Mouse (Mus musculus) midbrain, embryonic 11.5 days (tissue): ENCODE results near the gene Tbc1d16. TPM values are rescaled to one million over a fixed set of nuclear protein-coding genes. Genes with fewer than 3 reads are reported as not detected.

Experiments
- ATAC-seq: fragments of 200-750 bp; cut with Nextera tagmentation; 2 replicates; pipeline ENCODE4 v1.8.0; 2017; ENCODE audit warnings: moderate TSS enrichment, moderate library complexity; ENCODE audit not compliant: low FRiP score
- DNase-seq: peaks from one replicate; pipeline ENCODE4 v3.0.0; 2015; ENCODE audit warnings: low spot score; ENCODE audit errors: missing footprints
- H3K27ac ChIP-seq: fragments of 300-500 bp; sonication (generic); 2 replicates; pipeline ENCODE4 v1.5.1; 2014; ENCODE audit warnings: low read depth, low read length
- H3K27me3 ChIP-seq: fragments of 300-500 bp; sonication (generic); 2 replicates; pipeline ENCODE4 v1.6.1; 2014; ENCODE audit warnings: mild to moderate bottlenecking, low read length, moderate library complexity, mixed read lengths; ENCODE audit not compliant: control insufficient read depth, insufficient read depth
- H3K36me3 ChIP-seq: fragments of 300-500 bp; sonication (generic); 2 replicates; pipeline ENCODE4 v1.6.1; 2014; ENCODE audit warnings: mild to moderate bottlenecking, low read length, moderate library complexity, mixed read lengths; ENCODE audit not compliant: control insufficient read depth, insufficient read depth
- H3K4me1 ChIP-seq: fragments of 300-500 bp; sonication (generic); 2 replicates; pipeline ENCODE4 v1.6.1; 2014; ENCODE audit warnings: low read length; ENCODE audit not compliant: control insufficient read depth, insufficient read depth
- H3K4me2 ChIP-seq: fragments of 300-500 bp; sonication (generic); 2 replicates; pipeline ENCODE4 v1.6.1; 2014; ENCODE audit warnings: mild to moderate bottlenecking, moderate library complexity
- H3K4me3 ChIP-seq: fragments of 300-500 bp; sonication (generic); 2 replicates; pipeline ENCODE4 v1.5.1; 2014; ENCODE audit warnings: low read depth, low read length
- H3K9ac ChIP-seq: fragments of 300-500 bp; sonication (generic); 2 replicates; pipeline ENCODE4 v1.6.1; 2014; ENCODE audit warnings: low read length
- H3K9me3 ChIP-seq: fragments of 300-500 bp; sonication (generic); 2 replicates; pipeline ENCODE4 v1.6.1; 2016; ENCODE audit warnings: low read length; ENCODE audit not compliant: control insufficient read depth
- WGBS: fragments of 180-500 bp; shearing (Covaris S2); extraction: QIAGEN DNeasy Blood & Tissue Kit; methylation state at CpG from one replicate; pipeline ENCODE4 v1.1.7; 2014; 5-methylcytosine and 5-hydroxymethylcytosine counted together
- polyA plus RNA-seq: library from polyadenylated mRNA; unstranded; fragments of >200 nt; fragmentation: Nextera tagmentation; extraction: Ambion mirVana; gene quantifications from 2 replicates; pipeline ENCODE4 v1.2.1, GENCODE M21; 2014

Gene Tbc1d16
- polyA plus RNA-seq, 1 experiment from 2014 or later: 15.2 TPM

DNA sequence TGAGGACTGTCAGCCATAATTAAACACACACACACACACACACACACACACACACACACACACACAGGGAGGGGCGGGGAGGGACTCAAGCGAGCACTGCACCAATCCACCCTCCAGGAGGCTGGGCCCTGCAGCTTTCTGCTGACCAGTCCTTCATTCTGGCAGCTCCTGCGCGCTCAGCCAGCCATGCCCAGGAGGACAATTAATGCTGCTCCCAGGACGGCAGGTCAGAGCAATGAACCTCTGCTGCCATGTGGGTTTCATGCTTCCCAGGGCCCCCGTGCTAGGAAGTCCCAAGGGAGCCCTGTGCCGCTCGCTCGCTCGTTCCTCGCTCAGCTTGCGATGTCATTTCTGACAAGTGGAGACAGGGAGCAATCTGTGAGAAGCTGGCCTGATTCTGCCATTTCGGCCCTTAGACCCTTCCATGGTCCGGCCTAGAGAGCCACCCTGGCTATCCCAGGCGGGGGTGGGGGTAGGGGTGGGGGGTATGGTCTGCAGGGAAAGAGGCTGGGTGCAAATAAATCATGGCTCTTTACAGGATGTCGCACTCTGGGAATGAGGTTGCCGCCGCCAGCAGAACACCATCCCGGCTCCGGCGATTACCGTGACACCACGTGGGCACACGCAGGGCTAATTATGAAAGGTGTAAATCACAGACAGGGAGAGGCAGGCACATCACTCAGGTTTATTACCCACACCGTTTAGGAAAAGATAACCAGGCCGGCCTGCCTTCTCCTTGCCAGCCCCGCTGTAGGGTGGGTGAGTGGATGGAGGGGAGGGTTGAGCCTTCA is 51.7 kb downstream of the Tbc1d16 start:
- Histone ChIP-seq H3K9me3 (no peaks in the 10 kb centered on the region), H3K4me2 (no peak overlapping the region), H3K36me3 (no peaks in the 10 kb centered on the region; the same call in 1 of the 2 replicates), H3K27me3 (no peaks in the 10 kb centered on the region), H3K27ac (no peak overlapping the region), H3K4me1 (peaks cover 9% of the 10 kb centered on the region), H3K9ac (0 out of 2 replicates have a peak overlapping the region, but pooled peaks have one; percentile 14), H3K4me3 (no peak overlapping the region)
- ATAC-seq: peak; percentile 40; the same call in 1 of the 2 replicates
- DNase-seq: no peak
- 76% methylated on average over 27 of the region's 27 CpGs for WGBS

DNA sequence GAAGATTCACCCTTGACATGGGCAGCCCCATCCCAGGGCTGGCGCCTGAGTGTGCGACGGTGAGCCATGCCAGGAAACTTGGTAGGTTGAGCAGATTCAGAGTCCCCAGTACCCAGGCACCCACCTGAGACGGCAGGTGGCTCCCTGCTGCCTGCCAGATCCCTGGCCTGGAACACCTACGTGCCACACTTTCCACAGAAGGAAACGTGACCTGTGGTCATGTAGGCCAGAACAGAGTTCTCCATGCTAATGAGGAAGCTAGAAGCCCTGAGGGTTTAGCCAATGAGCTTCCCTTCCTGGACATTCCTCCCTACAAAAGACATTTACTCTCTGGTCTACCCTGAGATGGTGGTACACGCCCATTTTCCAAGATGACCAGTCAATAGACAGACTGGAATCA is 56.7 kb downstream of the Tbc1d16 start:
- Histone ChIP-seq H3K27ac (no peak overlapping the region), H3K36me3 (no peaks in the 10 kb centered on the region; the same call in 1 of the 2 replicates), H3K4me3 (no peak overlapping the region), H3K9me3 (no peaks in the 10 kb centered on the region), H3K9ac (no peak overlapping the region), H3K4me1 (peaks cover under 1% of the 10 kb centered on the region; the same call in 1 of the 2 replicates), H3K4me2 (no peak overlapping the region), H3K27me3 (no peaks in the 10 kb centered on the region)
- WGBS: 91% methylated on average over 7 of the region's 7 CpGs
- DNase-seq: no peak
- ATAC-seq: no peak

DNA sequence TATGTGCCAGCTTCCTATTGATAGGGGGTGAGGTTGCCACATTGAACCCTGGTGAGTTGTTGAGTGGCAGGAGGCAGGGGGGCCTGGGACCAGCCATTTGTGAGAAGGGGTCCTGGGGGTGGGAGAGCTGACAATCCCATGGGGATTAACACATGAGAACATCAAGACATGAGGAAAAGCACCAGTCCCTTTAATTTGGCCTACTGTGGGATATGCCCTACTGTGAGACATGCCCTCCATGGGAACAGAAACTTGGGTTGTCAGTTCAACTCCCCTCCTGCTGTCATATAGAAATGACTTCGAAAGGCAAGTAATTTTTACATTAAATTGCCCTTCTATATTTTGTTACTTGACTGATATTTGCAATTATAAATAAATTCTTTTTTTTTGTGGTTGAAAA is 59.4 kb downstream of the Tbc1d16 start:
- WGBS: 88% methylated on average over 1 of the region's 1 CpGs

DNA sequence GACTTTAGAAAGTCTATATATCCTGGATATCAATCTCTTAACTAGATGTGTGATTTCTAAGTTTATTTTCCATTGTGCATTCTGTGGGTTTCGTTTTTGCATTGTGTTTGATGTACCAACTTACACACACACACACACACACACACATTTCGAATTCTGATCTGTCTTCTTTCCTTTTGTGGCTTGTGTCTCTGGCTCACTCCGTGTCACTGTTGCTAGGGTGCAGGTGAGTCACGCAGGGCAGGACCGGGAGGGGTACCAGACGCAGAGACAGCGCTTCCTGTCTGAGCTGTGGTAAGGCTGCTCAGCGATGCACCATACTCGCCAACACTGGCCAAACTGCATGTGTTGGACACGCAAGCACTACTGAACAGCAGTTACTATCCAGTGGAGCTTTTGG is 62.3 kb downstream of the Tbc1d16 start:
- WGBS: 83% methylated on average over 10 of the region's 10 CpGs
- ATAC-seq: no peak
- Histone ChIP-seq H3K4me1 (peaks cover 4% of the 10 kb centered on the region; the same call in 1 of the 2 replicates), H3K27ac (no peak overlapping the region), H3K4me2 (no peak overlapping the region), H3K9me3 (no peaks in the 10 kb centered on the region), H3K4me3 (no peak overlapping the region), H3K36me3 (no peaks in the 10 kb centered on the region), H3K27me3 (no peaks in the 10 kb centered on the region), H3K9ac (no peak overlapping the region)
- DNase-seq: no peak

More for the DNA sequence above, 59.4 kb downstream of the Tbc1d16 start:
- Histone ChIP-seq H3K9me3 (no peaks in the 10 kb centered on the region), H3K27ac (no peak overlapping the region), H3K4me1 (peaks cover 4% of the 10 kb centered on the region; the same call in 1 of the 2 replicates), H3K27me3 (no peaks in the 10 kb centered on the region), H3K36me3 (no peaks in the 10 kb centered on the region), H3K9ac (no peak overlapping the region), H3K4me2 (no peak overlapping the region), H3K4me3 (no peak overlapping the region)
- ATAC-seq (no peak), DNase-seq (no peak)

DNA sequence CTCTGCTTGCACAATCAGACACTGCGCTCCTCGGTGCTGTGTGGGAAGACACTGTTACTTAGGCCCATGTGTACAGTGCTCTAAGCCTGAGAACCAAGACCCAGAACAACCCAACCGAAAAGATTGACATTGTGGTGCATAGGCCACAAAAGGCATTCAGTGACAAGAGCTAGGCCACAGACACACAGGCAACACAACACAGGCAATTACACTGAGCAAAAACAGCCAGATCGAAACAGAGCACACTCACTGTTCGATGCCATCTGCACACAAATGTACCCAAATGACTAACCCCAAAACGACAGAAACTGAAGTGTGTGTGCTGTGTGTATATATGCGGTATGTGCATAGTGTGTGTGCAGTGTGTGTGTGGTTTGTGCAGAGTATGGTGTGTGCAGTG is 63.9 kb downstream of the Tbc1d16 start:
- no peak overlapping the region for H3K27ac ChIP-seq
- no peak overlapping the region for H3K4me2 ChIP-seq
- no peak for ATAC-seq
- H3K4me1 ChIP-seq: peaks cover 4% of the 10 kb centered on the region; the same call in 1 of the 2 replicates
- no peak overlapping the region for H3K4me3 ChIP-seq
- 91% methylated on average over 7 of the region's 7 CpGs for WGBS
- H3K27me3 ChIP-seq: no peaks in the 10 kb centered on the region
- H3K9me3 ChIP-seq: no peaks in the 10 kb centered on the region
- no peak for DNase-seq
- no peaks in the 10 kb centered on the region for H3K36me3 ChIP-seq
- H3K9ac ChIP-seq: no peak overlapping the region

DNA sequence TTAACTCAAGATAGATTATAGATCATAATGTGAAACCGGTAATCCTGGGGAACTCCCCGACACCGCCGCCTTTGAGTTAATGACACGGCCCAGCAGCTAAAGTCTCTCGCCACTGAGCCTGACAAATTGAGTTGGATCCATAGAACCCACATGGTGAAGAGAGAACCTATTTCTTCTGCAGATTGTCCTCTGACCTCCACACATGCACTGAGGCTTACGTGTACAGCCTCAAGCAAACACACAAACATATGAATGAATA is 64.6 kb downstream of the Tbc1d16 start:
- H3K4me3 ChIP-seq: no peak overlapping the region
- H3K9ac ChIP-seq: no peak overlapping the region
- no peak for DNase-seq
- no peak for ATAC-seq
- H3K27ac ChIP-seq: no peak overlapping the region
- WGBS: 92% methylated on average over 7 of the region's 7 CpGs
- no peaks in the 10 kb centered on the region for H3K36me3 ChIP-seq
- no peaks in the 10 kb centered on the region; the same call in 1 of the 2 replicates for H3K27me3 ChIP-seq
- no peaks in the 10 kb centered on the region for H3K9me3 ChIP-seq
- H3K4me1 ChIP-seq: peaks cover 8% of the 10 kb centered on the region
- no peak overlapping the region for H3K4me2 ChIP-seq

DNA sequence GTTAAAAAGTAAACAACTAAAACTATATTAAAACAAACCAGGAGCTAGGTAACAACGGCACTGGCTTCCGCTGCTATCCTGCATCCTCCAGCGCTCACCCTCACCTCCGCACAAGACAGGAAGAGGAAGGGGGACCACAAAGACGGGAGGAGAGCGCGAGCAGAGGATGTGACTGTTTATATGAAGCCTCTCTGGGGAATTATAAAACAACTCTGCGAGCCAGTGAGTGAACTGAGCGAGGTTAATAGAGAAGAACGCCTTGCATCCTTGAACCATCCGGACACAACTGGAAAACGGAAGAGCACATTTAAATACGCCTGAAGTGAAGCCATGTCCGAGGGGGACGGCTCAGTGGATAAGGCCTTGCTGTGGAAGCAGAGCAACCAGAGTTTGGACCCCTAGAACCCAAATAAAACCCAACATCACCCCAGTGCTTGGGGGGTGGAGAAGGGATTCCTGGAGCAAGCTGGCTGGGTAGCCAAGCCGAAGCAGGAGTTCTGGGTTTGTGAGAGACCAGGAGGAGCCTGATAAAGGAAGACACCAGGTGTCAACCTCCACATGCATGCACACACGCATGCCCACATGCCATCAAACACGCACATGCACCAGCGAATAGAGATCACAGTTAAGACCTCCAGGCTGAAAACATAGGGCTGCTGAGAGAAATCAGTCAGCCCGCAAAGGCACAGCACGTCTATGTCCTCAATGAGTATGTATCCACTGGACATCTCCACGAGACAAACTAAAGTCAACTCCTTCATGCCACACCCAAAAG is 65.2 kb downstream of the Tbc1d16 start:
- Histone ChIP-seq H3K27me3 (peaks cover 4% of the 10 kb centered on the region; the same call in 1 of the 2 replicates), H3K9me3 (no peaks in the 10 kb centered on the region), H3K27ac (no peak overlapping the region), H3K4me3 (no peak overlapping the region), H3K4me2 (no peak overlapping the region), H3K4me1 (peaks cover 13% of the 10 kb centered on the region), H3K9ac (no peak overlapping the region), H3K36me3 (no peaks in the 10 kb centered on the region)
- 83% methylated on average over 22 of the region's 22 CpGs for WGBS
- ATAC-seq: no peak
- no peak for DNase-seq

DNA sequence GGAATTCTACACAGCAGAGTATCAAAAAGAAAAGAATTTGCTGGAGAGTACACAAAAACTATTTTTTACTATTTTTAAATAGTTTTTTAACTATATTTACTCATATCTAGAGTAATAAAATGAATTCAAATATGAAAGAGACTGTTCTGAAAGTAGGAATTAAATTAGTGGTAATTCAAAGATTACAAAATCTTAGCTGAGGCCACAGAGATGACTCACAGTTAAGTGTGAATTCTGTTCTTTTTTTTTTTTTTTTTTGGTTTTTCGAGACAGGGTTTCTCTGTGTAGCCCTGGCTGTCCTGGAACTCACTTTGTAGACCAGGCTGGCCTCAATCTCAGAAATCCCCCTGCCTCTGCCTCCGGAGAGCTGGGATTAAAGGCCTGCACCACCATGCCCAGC is 66.6 kb downstream of the Tbc1d16 start:
- Histone ChIP-seq H3K4me2 (no peak overlapping the region), H3K9me3 (no peaks in the 10 kb centered on the region), H3K27me3 (peaks cover 4% of the 10 kb centered on the region; the same call in 1 of the 2 replicates), H3K4me3 (no peak overlapping the region), H3K27ac (no peak overlapping the region), H3K9ac (no peak overlapping the region), H3K36me3 (no peaks in the 10 kb centered on the region), H3K4me1 (peaks cover 27% of the 10 kb centered on the region)
- 100% methylated on average over 2 of the region's 2 CpGs for WGBS
- ATAC-seq (no peak), DNase-seq (no peak)

DNA sequence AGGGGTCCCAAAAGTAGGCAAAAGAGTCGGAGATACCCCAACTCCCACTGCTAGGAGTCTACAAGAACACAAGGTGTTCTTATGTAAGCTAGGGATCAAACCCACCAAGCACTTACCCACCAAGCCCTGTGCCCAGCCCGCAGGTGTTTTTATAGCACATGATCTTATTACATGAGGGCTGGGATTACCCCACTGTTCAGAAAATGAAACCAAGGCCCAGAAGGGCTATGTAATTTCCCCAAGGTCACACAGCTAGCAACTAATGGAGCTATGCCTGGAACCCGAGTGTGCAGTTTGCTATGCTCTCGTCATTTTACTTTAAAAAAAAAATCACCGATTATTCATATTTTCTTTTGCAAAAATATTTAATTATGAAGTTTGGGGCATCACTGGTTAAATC is 68.2 kb downstream of the Tbc1d16 start:
- Histone ChIP-seq H3K9ac (no peak overlapping the region), H3K36me3 (peaks cover 1% of the 10 kb centered on the region; the same call in 1 of the 2 replicates), H3K4me2 (no peak overlapping the region), H3K9me3 (no peaks in the 10 kb centered on the region), H3K27ac (no peak overlapping the region), H3K4me3 (no peak overlapping the region), H3K27me3 (peaks cover 4% of the 10 kb centered on the region; the same call in 1 of the 2 replicates), H3K4me1 (peaks cover 40% of the 10 kb centered on the region)
- ATAC-seq (no peak), DNase-seq (no peak)
- 96% methylated on average over 5 of the region's 5 CpGs for WGBS
